Mouse (Mus musculus): ENCODE data around the gene Prr23a3.

- TF ChIP-seq CTCF (IDR thresholded peaks at IDR 0.05) (no peak), EP300 (IDR thresholded peaks at IDR 0.05) (no peak)
These were observed 47.0 kb upstream of the Prr23a3 start for GRCm38 (mm10) chr9:98817592-98817991.
